Mouse (Mus musculus): Measurements from ENCODE around the gene Avil. TPM values are rescaled to one million over a fixed set of nuclear protein-coding genes. Genes with fewer than 3 reads are reported as not detected.

Avil gene
- total RNA-seq (2021), result under 1 TPM; 0.25 to 0.77 TPM
- long read RNA-seq, result 0 reads

DNA sequence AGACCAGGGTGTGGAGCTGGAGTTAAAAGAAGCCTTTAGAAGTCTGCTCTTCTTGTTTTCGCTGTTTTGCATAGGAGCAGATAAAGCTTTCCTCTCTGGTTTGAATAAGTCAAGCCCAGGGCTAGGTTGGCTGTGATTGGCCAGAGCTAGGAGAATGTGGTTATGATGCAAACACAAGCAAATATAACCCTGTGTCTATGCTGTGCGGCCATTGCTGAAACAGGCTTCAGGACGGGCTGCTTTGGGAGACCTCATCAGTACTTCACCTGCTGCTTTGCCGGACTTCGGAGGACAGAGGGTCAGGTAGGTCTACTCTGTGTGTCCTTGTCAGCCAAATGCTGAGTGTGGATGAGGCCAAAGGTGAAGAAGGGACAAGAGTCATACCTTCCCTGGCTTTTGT is at the start of gene Avil:
Avil (plus strand) TSS at position 181 of the 400 bp plus-strand sequence.
- DNase-seq (ENCODE audit: low spot score in 2 of 2), result no peak

DNA sequence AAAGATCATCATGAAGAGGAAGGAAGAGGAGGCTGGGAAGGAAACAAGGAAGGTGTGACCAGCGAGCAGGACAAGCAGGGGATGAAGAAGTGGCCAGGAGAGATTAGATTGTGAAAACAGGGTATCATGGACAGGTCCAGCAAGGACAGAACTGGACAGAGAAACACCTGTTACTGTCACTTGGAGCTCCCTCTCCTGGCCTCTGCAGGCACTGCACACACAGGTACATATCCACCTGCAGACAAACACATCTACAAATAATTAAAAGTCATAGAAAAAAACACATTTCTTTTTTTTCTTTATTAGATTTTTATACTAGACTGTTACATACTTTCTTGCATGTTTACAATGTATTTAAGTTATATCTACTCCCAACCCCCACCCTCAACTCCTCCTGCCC is 48.1 kb upstream of the Avil start:
- no peak for DNase-seq (ENCODE audit: low spot score in 2 of 2)

DNA sequence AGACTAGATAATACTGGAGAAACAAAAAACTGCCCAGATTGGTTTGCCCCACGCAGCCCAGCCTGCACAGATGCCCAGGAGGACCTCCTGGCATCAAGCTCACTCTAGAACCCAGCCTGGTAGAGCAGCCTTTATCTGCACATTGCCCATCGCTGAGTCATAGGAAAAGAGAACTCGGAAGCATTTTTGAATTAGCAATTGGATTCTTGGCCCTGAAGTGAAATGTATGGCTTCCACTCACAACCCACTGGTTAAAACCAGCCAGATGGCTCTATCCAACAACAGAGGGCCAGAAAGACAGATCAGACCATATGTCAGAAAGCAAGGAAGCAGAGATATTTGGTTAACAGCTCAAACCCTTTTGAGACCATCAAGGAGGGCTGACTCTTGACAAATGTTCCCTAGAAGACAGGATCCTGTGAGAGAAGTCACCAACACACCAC is 47.5 kb upstream of the Avil start:
- peak; percentile 62 to 83 for DNase-seq (ENCODE audit: low spot score in 2 of 2)

- DNase-seq (ENCODE audit: low spot score in 2 of 2), result no peak
These were observed 43.7 kb upstream of the Avil start for GRCm38 (mm10) chr10:126956692-126957358.

DNA sequence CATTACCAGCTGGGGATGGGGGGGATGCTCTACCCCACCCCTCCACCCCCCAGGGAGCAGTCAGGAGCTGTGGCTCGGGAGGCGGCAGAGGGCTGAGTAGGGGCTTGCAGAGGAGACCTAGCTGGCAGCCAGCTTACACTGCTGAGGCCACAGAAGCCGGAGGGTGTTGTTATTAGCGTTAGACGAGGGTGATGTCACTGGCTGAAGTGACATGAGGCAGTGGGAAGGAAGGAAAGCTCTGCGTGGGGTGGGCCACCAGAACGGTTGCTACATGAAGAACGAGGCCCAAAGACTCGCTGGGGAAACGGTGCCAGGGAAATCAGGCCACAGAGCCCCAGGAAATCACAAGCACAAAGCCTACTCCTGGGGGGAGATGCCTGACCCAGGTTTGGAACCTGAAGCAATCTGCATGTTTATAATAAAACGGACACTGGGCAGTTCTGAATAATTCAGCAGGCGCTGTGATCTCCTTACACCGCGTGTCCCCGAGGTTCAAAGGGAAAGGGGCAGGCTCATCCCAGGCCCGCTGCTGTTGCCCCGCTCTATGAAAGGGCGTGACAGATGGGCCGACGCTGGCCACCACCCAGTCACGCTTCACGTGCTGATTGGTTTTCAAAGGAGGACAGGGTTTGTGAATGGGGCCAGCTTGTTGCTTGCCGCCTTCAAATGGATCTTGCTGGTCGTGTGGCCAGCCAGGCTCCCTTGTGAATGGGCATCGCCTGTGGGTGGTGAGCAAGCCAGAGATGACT is 43.0 kb upstream of the Avil start:
- peak; percentile 31 to 72 for DNase-seq (ENCODE audit: low spot score in 2 of 2)

- DNase-seq (ENCODE audit: low spot score in 2 of 2), result no peak
These were observed 40.0 kb upstream of the Avil start for GRCm38 (mm10) chr10:126960496-126960895.

GRCm38 (mm10) chr10:126961757-126962156 is 38.8 kb upstream of the Avil start:
- DNase-seq (ENCODE audit: low spot score in 2 of 2), result peak; percentile 54 to 70

- peak; percentile 32 to 74 for DNase-seq (ENCODE audit: low spot score in 2 of 2)
These were observed 38.1 kb upstream of the Avil start for GRCm38 (mm10) chr10:126962271-126962965.

DNA sequence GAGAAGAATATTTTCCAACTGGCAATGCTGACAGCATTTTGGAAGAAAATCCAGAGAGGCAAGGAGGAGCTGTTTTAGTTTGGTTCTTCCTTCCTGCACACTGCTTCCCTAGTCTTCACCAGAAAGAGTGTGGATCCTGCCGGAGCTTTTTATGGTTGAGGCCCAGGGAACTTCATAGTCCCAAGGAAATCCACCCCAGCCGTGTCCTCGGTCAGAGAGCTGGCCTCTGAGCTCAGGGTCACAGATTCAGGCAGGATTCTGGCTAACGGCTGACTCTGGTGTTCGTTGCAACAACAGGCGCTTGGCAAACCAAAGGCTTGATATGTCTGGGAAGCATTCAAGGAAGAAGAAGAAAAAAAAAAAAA is 37.6 kb upstream of the Avil start:
- DNase-seq (ENCODE audit: low spot score in 2 of 2), result no peak

DNA sequence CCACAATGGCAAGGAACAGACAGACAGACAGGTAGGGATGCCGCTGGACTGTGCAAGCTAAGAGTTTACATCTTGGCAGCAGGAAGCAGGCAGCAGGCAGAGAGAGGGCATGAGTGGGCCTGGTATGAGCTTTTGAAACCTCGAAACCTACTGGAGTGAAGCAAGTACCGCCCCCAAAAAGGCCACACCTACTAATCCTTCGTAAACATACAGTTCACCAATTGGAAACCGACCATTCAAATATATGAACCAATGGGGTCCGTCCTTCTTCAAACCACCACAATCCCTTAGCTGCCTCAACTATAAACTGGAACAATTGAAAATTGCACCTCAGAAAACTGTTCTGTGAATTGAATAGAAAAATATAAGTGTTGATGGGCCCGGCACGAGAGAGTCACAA is 36.7 kb upstream of the Avil start:
- DNase-seq (ENCODE audit: low spot score in 2 of 2), result no peak

DNA sequence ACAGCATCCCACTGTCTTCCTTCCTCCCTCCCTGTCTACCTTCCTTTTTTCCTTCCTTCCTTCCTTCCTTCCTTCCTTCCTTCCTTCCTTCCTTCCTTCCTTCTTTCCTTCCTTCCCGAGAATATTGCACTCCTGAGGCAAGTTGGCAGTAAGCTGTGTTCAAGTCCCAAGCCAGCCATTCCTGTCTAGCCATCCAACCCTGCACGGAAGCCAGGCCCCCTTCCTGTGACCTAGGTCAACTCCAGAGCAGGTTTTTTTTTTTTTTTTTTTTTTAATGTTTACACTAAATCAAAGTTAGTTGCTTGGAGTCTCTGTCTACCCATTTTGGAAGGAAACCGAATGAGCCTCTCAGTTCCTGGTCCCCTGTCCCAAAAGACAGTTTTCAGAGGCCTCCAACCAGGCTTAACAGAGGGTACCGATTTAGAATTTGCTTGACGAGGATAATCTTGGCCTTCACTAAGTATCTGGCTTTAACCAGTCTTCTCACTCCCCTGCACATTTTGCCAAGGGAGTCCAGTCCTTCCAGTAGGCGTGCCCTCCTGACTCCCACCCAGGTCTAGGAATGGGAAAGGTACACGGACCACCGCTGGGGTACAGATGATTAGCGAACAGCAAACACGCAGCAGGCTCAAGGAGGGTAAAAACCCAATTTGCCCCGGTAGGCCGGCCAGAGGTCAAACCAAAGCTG is 29.0 kb upstream of the Avil start:
- DNase-seq (ENCODE audit: low spot score in 2 of 2), result no peak

DNA sequence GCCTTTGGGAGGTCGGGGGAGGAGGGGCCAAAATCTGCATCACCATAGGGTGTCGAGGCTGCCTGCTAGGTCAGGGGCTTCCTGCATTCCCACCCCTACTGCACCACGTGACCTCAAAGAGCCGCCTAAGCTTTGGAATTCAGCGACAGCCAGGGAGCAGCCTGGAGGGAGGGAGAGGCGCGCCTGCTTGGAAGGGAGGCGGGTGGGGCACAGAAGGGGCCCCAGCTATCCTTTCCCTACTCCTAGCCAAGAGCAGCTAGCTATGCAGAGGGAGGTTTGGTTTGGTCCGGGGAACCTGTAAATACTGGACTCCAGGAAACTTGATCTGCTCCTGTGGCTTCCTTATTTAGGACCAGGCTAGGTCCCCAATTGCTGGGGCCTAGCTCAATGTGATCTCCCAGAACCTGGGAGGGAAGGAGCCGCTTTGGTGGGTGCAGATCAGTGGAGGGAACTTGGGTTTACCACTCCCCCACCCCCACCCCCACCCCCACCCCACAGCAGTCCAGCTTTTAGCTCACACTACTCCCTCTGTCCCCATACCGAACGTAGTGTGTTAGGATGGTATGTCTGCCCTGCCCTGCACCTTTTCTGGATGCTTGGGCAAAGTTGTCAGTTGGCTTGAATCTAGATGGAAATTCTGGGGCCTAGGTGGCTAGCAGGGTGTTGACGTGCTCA is 28.3 kb upstream of the Avil start:
- no peak for DNase-seq (ENCODE audit: low spot score in 2 of 2)

DNA sequence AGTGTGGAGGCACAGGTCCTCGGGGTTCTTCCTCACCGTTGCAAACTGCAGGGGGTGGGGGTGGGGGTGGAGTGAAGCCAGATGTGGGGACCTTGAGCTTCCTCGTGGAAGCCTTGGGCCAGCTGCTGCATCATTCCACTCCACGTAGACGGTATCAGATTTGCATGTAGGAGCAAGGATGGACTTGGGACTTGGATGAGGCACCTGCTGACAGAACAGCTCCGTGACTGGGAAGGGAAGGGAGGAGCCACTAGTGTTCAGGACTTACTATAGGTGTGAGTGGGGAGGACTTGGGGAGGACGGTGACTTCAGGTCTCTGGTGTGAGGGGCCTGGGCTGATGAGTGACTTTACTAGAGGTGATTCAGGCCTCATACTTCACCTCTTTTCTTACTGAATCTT is 27.5 kb upstream of the Avil start:
- DNase-seq (ENCODE audit: low spot score in 2 of 2), result no peak

- no peak for DNase-seq (ENCODE audit: low spot score in 2 of 2)
These were observed 24.8 kb upstream of the Avil start for GRCm38 (mm10) chr10:126975706-126976105.

DNA sequence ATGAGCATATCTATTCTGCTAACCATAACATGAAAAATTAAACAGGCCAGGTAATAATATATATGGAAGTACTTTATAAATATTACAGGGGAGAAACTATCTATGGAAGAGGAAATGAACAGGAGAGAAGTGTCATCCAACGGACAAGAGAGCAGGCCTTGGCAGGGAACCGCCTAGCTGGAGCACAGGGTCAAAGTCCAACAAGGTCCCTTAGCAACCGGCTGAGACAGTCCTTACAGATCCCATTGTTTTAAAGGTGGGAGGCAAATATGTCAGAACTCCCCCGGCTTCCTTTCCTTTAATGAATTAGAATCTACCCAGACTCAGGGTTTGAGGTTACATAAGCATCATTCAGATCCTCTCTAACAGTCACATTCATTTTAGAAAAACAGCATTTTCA is 23.4 kb upstream of the Avil start:
- DNase-seq (ENCODE audit: low spot score in 2 of 2), result no peak

- DNase-seq (ENCODE audit: low spot score in 2 of 2), result peak; percentile 99 to 100
These were observed 22.1 kb upstream of the Avil start, which contains the start of gene Ctdsp2 for GRCm38 (mm10) chr10:126978277-126978994. Gene Ctdsp2, plus strand, starts transcription at chr10:126978717.

- DNase-seq (ENCODE audit: low spot score in 2 of 2), result peak in 1 of 2 experiments; percentile 43
These were observed 21.3 kb upstream of the Avil start for GRCm38 (mm10) chr10:126979121-126979635.

GRCm38 (mm10) chr10:126979636-126980151 is 20.8 kb upstream of the Avil start:
- peak; percentile 35 to 73 for DNase-seq (ENCODE audit: low spot score in 2 of 2)

DNA sequence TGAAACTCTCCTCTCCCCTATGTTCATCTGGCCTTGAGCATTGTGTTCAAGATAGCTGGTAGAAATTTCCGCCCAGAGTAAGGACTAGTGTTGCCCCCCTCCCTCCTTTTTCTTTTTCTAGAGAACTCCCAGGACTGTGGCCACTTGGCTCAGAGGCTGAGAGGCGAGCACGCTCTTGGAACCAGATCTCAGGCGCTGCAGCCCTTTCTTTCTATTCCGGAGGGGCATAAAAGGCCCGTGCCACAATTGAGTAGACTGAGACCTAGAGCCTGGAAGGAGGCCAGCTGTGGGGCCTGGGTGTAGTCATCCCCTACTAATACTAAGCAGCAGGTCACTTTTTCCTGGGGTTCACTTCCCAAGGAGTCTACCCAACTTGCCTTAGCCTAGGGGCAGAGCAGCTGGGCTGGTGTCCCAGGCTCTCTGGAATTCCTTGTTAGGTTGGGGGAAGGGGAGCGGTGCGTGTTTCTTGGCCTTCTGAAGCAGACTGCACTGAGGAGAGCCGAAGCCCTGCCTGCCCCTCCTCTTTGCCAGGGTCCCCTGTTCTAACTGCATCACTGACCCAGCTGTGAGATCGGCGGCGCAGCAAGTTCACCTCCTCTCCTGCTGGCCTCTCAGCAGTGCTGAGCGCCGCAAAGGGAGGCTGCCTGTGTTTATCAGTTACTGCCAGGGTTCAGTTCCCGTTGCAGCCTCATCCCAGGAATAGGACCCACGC is 20.1 kb upstream of the Avil start:
- DNase-seq (ENCODE audit: low spot score in 2 of 2), result peak; percentile 32 to 75
